Mouse (Mus musculus): ENCODE measurements at regions not wholly inside any gene's neighbourhood (a gene's known extent, or its start where the extent isn't known, plus 50 kb on each side); places are given as distances from the start of the nearest gene placed in this dataset.
"Not testable (repeated sequence)": the region's sequence is repeated elsewhere in the genome, so short reads cannot be mapped to it uniquely, and the experiment has no call there.

- no peak for DNase-seq
- Histone ChIP-seq H3K4me3 (replicated peaks; ENCODE audit: insufficient read depth, low read depth, low read length) (no peak overlapping the region), H3K27ac (ENCODE audit: insufficient read depth, low read length) (no peak overlapping the region), H3K27me3 (ENCODE audit: control insufficient read depth, insufficient read depth, low read length) (no peaks in the 10 kb centered on the region), H3K4me1 (ENCODE audit: control insufficient read depth, insufficient read depth, low read length) (no peaks in the 10 kb centered on the region)
- 51% methylated on average over 2 of the region's 2 CpGs for WGBS
- TF ChIP-seq POLR2A (IDR thresholded peaks at IDR 0.05; ENCODE audit: borderline replicate concordance, insufficient read depth, low read length) = no peak
- no peak for TF ChIP-seq CTCF (IDR thresholded peaks at IDR 0.05; ENCODE audit: borderline replicate concordance, insufficient read depth, low read depth, low read length)
Measured at GRCm38 (mm10) chr14:53369776-53370175, 874.2 kb upstream of the Olfr1507 start.

GRCm38 (mm10) chr14:53367420-53367819 is 871.9 kb upstream of the Olfr1507 start:
- not testable (repeated sequence) for H3K27ac ChIP-seq (ENCODE audit: insufficient read depth, low read length); H3K4me1 ChIP-seq (ENCODE audit: control insufficient read depth, insufficient read depth, low read length); H3K27me3 ChIP-seq (ENCODE audit: control insufficient read depth, insufficient read depth, low read length); H3K4me3 ChIP-seq (replicated peaks; ENCODE audit: insufficient read depth, low read depth, low read length); DNase-seq
- whole genome bisulfite sequencing = 82% methylated on average over 1 of the region's 1 CpGs

DNA sequence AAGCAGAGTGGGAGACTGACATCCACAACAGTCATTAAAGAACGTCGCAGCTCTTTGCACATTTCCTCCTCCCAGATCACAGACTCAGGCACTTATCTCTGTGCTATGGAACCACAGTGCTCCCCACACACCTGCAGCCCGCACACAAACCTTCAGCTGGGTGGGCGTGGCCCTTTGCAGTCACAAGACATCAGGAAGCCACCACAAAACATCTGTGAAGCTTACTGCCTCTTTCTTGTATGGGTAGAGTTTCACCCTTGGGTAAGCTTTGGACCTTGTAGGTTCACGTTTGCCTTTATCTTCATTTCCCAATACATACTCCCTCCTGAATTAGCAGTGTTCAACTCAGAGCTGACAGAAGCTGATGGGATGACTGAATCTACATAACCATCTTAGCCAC is 868.4 kb upstream of the Olfr1507 start:
- H3K27ac ChIP-seq (ENCODE audit: insufficient read depth, low read length); H3K4me3 ChIP-seq (replicated peaks; ENCODE audit: insufficient read depth, low read depth, low read length); DNase-seq; H3K27me3 ChIP-seq (ENCODE audit: control insufficient read depth, insufficient read depth, low read length); H3K4me1 ChIP-seq (ENCODE audit: control insufficient read depth, insufficient read depth, low read length): not testable (repeated sequence)
- 82% methylated on average over 5 of the region's 5 CpGs for WGBS

DNA sequence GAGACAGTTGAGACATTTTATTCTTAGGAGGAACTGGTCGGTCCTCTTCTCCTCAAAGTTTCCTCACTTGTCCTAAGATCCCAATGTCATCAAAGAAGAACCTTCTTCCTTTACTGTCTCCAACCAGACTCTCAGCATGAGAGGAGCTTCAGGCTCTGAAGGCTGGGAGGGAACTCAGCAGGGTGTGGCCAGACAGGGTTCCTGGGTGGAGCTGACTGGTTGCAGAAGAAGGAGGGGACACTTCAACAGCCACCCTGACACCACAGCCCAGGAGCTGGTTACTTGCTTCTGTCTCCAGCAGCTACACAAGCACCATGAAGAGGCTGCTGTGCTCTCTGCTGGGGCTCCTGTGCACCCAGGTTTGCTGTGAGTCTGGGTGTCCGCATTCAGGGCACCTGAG is 866.5 kb upstream of the Olfr1507 start:
- not testable (repeated sequence) for H3K27me3 ChIP-seq (ENCODE audit: control insufficient read depth, insufficient read depth, low read length); H3K4me3 ChIP-seq (replicated peaks; ENCODE audit: insufficient read depth, low read depth, low read length); H3K4me1 ChIP-seq (ENCODE audit: control insufficient read depth, insufficient read depth, low read length); H3K27ac ChIP-seq (ENCODE audit: insufficient read depth, low read length); DNase-seq
- 71% methylated on average over 2 of the region's 2 CpGs for WGBS

GRCm38 (mm10) chr14:53357498-53357897 is 861.9 kb upstream of the Olfr1507 start:
- DNase-seq; H3K4me3 ChIP-seq (replicated peaks; ENCODE audit: insufficient read depth, low read depth, low read length); H3K27me3 ChIP-seq (ENCODE audit: control insufficient read depth, insufficient read depth, low read length); H3K4me1 ChIP-seq (ENCODE audit: control insufficient read depth, insufficient read depth, low read length); H3K27ac ChIP-seq (ENCODE audit: insufficient read depth, low read length): not testable (repeated sequence)
- 73% methylated on average over 1 of the region's 2 CpGs for WGBS

DNA sequence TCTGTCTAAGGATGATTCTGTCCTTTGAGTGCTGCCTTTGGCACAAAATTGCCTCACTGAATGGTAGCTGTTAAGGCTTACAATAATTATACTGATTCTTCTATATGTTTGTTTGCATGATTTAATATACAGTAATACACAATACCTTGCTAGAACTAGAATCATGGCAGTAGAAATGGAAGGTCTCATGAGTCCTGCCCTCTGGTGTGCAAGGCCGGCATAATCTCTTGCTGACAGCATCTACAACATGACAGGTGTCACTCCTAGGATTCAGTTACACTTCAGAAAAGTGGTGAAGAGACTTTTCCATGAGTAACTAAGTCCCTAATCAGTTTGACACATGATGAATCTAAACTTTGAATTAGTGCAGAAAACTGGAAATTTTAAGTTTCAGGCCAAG is 861.2 kb upstream of the Olfr1507 start:
- H3K4me3 ChIP-seq (replicated peaks; ENCODE audit: insufficient read depth, low read depth, low read length); H3K27me3 ChIP-seq (ENCODE audit: control insufficient read depth, insufficient read depth, low read length); DNase-seq; H3K27ac ChIP-seq (ENCODE audit: insufficient read depth, low read length); H3K4me1 ChIP-seq (ENCODE audit: control insufficient read depth, insufficient read depth, low read length): not testable (repeated sequence)
- no CpG with 5 or more reads among the region's 1 CpGs for WGBS

DNA sequence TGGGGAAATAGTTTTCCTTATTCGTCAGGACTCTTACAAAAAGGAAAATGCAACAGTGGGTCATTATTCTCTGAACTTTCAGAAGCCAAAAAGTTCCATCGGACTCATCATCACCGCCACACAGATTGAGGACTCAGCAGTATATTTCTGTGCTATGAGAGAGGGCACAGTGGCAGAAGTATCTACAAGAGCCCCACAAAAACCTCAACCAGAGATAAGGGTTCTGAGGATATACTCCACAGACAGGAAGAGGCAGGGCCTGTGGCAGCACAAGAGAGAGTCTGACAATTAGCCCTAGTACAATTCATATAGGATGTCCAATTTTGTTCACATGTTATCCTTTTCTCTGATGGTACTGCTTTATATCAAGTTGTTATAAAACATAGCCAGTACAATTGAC is 855.9 kb upstream of the Olfr1507 start:
- H3K4me1 ChIP-seq (ENCODE audit: control insufficient read depth, insufficient read depth, low read length); H3K4me3 ChIP-seq (replicated peaks; ENCODE audit: insufficient read depth, low read depth, low read length); DNase-seq; H3K27ac ChIP-seq (ENCODE audit: insufficient read depth, low read length); H3K27me3 ChIP-seq (ENCODE audit: control insufficient read depth, insufficient read depth, low read length): not testable (repeated sequence)
- WGBS = 74% methylated on average over 3 of the region's 3 CpGs

- H3K27me3 ChIP-seq (ENCODE audit: control insufficient read depth, insufficient read depth, low read length); DNase-seq: not testable (repeated sequence)
- 80% methylated on average over 1 of the region's 1 CpGs for WGBS
Measured at GRCm38 (mm10) chr14:53350780-53351179, 855.2 kb upstream of the Olfr1507 start.

DNA sequence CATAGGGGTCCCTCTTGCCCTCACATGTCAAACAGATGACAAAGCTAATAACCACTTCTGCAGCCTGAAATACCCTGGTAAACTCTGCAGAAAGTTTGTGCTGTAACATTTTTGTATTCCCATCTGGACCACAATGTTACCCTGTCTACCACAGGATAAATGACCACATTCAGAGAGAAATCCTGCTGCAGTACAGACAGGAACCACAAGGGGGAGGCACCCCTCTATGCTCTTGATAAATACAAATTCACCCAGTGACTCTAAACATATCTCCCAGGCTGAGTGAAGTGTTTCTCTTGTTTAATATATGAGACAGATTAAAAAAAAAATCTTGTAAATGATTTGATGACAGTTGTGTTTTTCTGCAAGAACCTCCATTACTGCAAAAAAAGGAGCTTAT is 853.6 kb upstream of the Olfr1507 start:
- DNase-seq; H3K4me1 ChIP-seq (ENCODE audit: control insufficient read depth, insufficient read depth, low read length); H3K27me3 ChIP-seq (ENCODE audit: control insufficient read depth, insufficient read depth, low read length); H3K4me3 ChIP-seq (replicated peaks; ENCODE audit: insufficient read depth, low read depth, low read length); H3K27ac ChIP-seq (ENCODE audit: insufficient read depth, low read length): not testable (repeated sequence)

More at GRCm38 (mm10) chr14:53350780-53351179, 855.2 kb upstream of the Olfr1507 start:
- H3K4me3 ChIP-seq (replicated peaks; ENCODE audit: insufficient read depth, low read depth, low read length); H3K27ac ChIP-seq (ENCODE audit: insufficient read depth, low read length); H3K4me1 ChIP-seq (ENCODE audit: control insufficient read depth, insufficient read depth, low read length): not testable (repeated sequence)

DNA sequence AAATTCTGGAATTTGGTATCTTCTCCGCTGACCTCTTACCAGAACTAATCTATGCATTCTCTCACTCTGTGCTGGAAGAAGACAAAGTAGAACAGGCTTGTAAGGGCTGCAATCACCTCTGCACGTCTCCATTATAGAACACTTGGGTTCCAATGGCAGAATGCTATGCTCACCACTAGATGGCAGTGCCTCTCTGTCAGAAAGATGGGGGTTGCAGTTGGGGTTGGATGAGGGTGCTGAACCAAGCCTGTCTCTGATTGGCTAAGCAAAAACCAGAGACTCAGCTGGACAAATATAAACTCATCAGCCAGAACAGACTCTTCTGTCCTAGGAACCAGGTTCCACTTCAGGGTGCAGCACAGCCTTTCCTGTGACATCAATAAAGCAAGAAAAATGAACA is 850.0 kb upstream of the Olfr1507 start:
- DNase-seq; H3K27ac ChIP-seq (ENCODE audit: insufficient read depth, low read length); H3K27me3 ChIP-seq (ENCODE audit: control insufficient read depth, insufficient read depth, low read length); H3K4me1 ChIP-seq (ENCODE audit: control insufficient read depth, insufficient read depth, low read length); H3K4me3 ChIP-seq (replicated peaks; ENCODE audit: insufficient read depth, low read depth, low read length): not testable (repeated sequence)
- WGBS = 51% methylated on average over 2 of the region's 2 CpGs

DNA sequence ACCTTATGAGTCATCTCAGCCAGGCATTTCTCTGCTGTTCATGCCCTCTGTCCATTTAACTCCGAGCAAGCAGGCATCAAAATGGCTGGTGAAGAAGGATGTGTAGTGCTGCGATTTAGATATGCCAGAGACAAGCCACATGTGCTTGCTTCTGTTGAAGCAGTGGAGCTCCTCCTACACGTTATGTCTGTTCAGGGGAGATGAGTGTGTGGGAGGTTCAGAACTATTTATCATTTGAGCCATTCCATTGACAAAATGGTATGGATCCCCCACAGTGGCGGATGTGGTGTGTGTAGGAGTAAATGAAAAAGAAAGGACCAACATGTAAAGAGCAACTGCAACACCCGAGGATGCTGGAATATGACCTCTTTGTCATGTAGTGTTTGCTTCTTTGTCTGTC is 848.3 kb upstream of the Olfr1507 start:
- not testable (repeated sequence) for H3K27me3 ChIP-seq (ENCODE audit: control insufficient read depth, insufficient read depth, low read length); H3K4me3 ChIP-seq (replicated peaks; ENCODE audit: insufficient read depth, low read depth, low read length); H3K27ac ChIP-seq (ENCODE audit: insufficient read depth, low read length); H3K4me1 ChIP-seq (ENCODE audit: control insufficient read depth, insufficient read depth, low read length); DNase-seq
- 66% methylated on average over 5 of the region's 5 CpGs for WGBS

GRCm38 (mm10) chr14:53339167-53339566 is 843.6 kb upstream of the Olfr1507 start:
- WGBS = 78% methylated on average over 1 of the region's 4 CpGs
- H3K27ac ChIP-seq (ENCODE audit: insufficient read depth, low read length); H3K27me3 ChIP-seq (ENCODE audit: control insufficient read depth, insufficient read depth, low read length); DNase-seq; H3K4me1 ChIP-seq (ENCODE audit: control insufficient read depth, insufficient read depth, low read length); H3K4me3 ChIP-seq (replicated peaks; ENCODE audit: insufficient read depth, low read depth, low read length): not testable (repeated sequence)

DNA sequence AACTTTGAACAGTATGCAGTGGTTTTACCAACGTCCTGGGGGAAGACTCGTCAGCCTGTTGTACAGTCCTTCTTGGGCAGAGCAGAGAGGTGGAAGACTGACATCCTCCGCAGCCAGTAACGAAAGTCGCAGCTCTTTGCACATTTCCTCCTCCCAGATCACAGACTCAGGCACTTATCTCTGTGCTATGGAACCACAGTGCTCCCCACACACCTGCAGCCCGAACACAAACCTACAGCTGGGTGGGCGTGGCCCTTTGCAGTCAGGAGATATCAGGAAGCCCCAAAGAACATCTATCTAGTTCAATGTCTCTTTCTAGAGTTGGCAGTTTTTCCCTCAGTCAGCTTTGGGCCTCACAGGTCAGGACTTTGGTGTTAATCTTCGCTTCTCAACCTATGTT is 841.9 kb upstream of the Olfr1507 start:
- H3K27me3 ChIP-seq (ENCODE audit: control insufficient read depth, insufficient read depth, low read length); H3K4me1 ChIP-seq (ENCODE audit: control insufficient read depth, insufficient read depth, low read length); H3K4me3 ChIP-seq (replicated peaks; ENCODE audit: insufficient read depth, low read depth, low read length); DNase-seq; H3K27ac ChIP-seq (ENCODE audit: insufficient read depth, low read length): not testable (repeated sequence)
- 70% methylated on average over 4 of the region's 8 CpGs for WGBS

Measured in cerebellum, adult 2 months (tissue).